Mouse (Mus musculus) forebrain, embryonic 11.5 days (tissue): Measurements from ENCODE around the gene Opa1. TPM values are rescaled to one million over a fixed set of nuclear protein-coding genes. Genes with fewer than 3 reads are reported as not detected.

Source experiments
- ATAC-seq: fragments of 200-750 bp; cut with Nextera tagmentation; replicated peaks from 2 replicates; pipeline ENCODE4 v1.8.0; 2017; ENCODE audit warnings: moderate TSS enrichment; ENCODE audit not compliant: low FRiP score
- DNase-seq: peaks from one replicate; pipeline ENCODE4 v3.0.0-alpha.2; 2017; ENCODE audit warnings: low spot score
- H3K27ac ChIP-seq: fragments of 300-500 bp; sonication (generic); 2 replicates; pipeline ENCODE4 v1.5.1; 2014; ENCODE audit warnings: low read depth, low read length
- H3K27me3 ChIP-seq: fragments of 300-500 bp; sonication (generic); 2 replicates; pipeline ENCODE4 v1.6.1; 2014; ENCODE audit warnings: mild to moderate bottlenecking, low read length, mixed read lengths; ENCODE audit not compliant: control insufficient read depth, insufficient read depth
- H3K36me3 ChIP-seq: fragments of 300-500 bp; sonication (generic); 2 replicates; pipeline ENCODE4 v1.6.1; 2014; ENCODE audit warnings: mild to moderate bottlenecking, low read length, moderate library complexity, mixed read lengths; ENCODE audit not compliant: control insufficient read depth, insufficient read depth
- H3K4me1 ChIP-seq: fragments of 300-500 bp; sonication (generic); replicated peaks from 2 replicates; pipeline ENCODE4 v1.6.1; 2014; ENCODE audit warnings: low read length, mixed read lengths; ENCODE audit not compliant: control insufficient read depth, insufficient read depth
- H3K4me2 ChIP-seq: fragments of 300-500 bp; sonication (generic); 2 replicates; pipeline ENCODE4 v1.6.1; 2014; ENCODE audit warnings: low read depth, mild to moderate bottlenecking, low read length, moderate library complexity, mixed read lengths; ENCODE audit not compliant: severe bottlenecking
- H3K4me3 ChIP-seq: fragments of 300-500 bp; sonication (generic); 2 replicates; pipeline ENCODE4 v1.5.1; 2014; ENCODE audit warnings: low read depth, low read length
- H3K9ac ChIP-seq: fragments of 300-500 bp; sonication (generic); 2 replicates; pipeline ENCODE4 v1.6.1; 2014; ENCODE audit warnings: low read length
- H3K9me3 ChIP-seq: fragments of 300-500 bp; sonication (generic); 2 replicates; pipeline ENCODE4 v1.6.1; 2016; ENCODE audit warnings: low read length, mixed read lengths; ENCODE audit not compliant: control insufficient read depth
- WGBS: fragments of 180-500 bp; shearing (Covaris S2); extraction: QIAGEN DNeasy Blood & Tissue Kit; methylation state at CpG from one replicate; pipeline ENCODE4 v1.1.7; 2014; 5-methylcytosine and 5-hydroxymethylcytosine counted together
- polyA plus RNA-seq: library from polyadenylated mRNA; unstranded; fragments of >200 nt; fragmentation: Nextera tagmentation; extraction: Ambion mirVana; gene quantifications from 2 replicates; pipeline ENCODE4 v1.2.1, GENCODE M21; 2014

Opa1 gene
- polyA plus RNA-seq, 1 experiment from 2014 or later = 53.1 TPM

DNA sequence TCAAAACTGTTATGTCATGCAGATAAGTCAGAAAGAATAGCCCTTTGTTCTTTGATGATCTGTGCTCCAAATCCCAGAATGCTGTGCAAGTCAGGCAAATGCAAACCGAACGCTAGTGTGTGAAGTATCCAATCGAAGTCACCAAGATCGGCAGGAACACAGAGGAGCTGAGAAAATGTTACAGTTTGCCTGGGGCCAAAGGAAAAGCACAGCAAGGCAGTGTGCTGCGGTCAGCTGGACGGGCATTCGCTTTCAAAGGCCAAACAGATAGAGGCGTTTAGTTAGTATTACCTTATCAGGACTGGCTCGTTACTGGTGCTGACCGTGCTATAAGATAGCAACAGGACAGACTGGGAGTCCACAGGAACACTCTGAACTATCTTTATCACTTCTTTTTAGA, 18.7 kb upstream of the Opa1 start:
- Histone ChIP-seq H3K4me1 (no peaks in the 10 kb centered on the region), H3K9ac (no peak overlapping the region), H3K4me2 (no peak overlapping the region), H3K4me3 (no peak overlapping the region), H3K27ac (no peak overlapping the region), H3K9me3 (no peaks in the 10 kb centered on the region), H3K36me3 (no peaks in the 10 kb centered on the region), H3K27me3 (no peaks in the 10 kb centered on the region)
- no peak for ATAC-seq
- 57% methylated on average over 10 of the region's 10 CpGs for WGBS
- DNase-seq = no peak

DNA sequence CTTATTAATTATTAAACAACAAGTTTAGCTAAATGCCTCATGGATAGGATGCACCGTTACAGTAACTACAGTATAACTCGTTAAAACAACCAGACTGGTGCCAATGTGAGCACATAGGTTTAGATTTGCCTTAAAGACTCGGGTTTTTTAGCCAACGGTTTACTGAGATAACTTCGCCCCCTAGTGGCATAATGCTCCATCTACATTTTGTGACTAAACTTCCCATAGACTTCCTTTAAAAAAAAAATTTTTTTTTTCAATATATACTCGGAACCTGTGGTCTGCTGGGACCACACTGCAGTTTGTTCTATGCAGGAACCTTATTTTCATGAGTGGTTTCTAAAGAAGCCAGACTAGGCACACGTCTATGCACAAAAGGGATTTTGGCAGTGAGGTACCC, 18.3 kb upstream of the Opa1 start:
- Histone ChIP-seq H3K9ac (no peak overlapping the region), H3K9me3 (no peaks in the 10 kb centered on the region), H3K4me1 (no peaks in the 10 kb centered on the region), H3K4me3 (no peak overlapping the region), H3K4me2 (no peak overlapping the region), H3K27ac (no peak overlapping the region), H3K27me3 (no peaks in the 10 kb centered on the region), H3K36me3 (no peaks in the 10 kb centered on the region)
- DNase-seq = peak; percentile 56
- WGBS = 9% methylated on average over 7 of the region's 7 CpGs
- no peak for ATAC-seq

DNA sequence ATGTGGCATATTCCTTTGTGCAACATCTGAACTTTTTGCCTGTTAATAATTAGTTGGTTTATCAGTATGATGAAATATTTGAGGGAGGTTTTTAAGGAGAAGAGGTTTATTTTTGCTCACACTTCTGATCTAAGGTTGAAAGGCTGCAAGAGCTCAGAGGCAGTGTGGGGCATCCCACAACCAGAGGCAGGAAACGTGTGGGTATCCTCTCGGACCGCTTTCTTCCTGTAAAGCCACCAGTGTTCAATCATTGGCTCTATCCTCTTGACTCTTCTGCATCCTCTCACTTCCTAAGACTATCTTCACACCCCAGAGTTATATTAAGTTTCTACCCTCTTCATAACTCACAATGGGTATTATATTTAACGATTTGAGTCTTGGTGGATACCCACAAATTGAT, 5.1 kb upstream of the Opa1 start:
- 78% methylated on average over 4 of the region's 4 CpGs for WGBS
- DNase-seq (no peak), ATAC-seq (no peak)
- Histone ChIP-seq H3K36me3 (no peaks in the 10 kb centered on the region), H3K4me3 (no peak overlapping the region), H3K4me2 (no peak overlapping the region), H3K27ac (no peak overlapping the region), H3K9ac (no peak overlapping the region), H3K4me1 (no peaks in the 10 kb centered on the region), H3K9me3 (no peaks in the 10 kb centered on the region), H3K27me3 (no peaks in the 10 kb centered on the region)

DNA sequence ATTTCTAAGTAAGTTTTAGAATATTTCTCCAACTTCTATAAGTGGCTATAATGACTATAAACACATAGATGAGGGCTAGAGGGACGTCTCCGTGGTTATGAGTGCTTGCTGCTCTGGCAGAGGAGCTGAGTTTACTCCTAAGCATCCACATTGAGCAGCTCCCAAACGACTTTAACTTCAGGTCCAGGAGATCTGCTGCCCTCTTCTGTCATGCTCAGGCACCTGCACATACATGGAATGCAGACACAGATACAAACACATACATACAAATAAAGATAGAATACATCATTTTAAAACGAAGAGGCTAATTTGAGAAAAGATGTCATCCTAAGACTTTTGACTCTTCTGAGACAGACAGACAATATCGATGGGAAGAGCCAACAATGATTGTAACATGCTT, 3.5 kb upstream of the Opa1 start:
- no peak for DNase-seq

DNA sequence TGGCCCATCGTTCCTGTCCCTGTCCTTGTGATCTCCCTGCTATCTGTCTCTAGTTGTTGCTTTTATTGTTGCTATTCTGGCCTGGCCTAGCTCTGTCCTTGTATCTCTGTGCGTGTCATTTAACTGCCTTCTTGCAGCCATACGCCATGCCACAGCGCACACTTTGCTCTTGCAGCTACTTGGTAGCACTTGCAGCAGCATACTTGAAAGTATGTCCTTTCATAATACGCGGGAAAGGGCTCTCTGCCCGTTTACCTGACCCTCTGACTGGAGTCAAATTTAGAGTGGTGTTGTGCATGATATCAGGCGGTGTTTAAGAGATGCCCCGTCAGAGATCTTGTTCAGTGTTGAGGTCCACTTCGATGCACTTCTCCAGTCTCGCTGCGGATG, 648 bp downstream of the Opa1 start:
- no peak overlapping the region for H3K27ac ChIP-seq
- ATAC-seq = peak; percentile 32
- 12% methylated on average over 12 of the region's 12 CpGs for WGBS

More for the DNA sequence above, 3.5 kb upstream of the Opa1 start:
- Histone ChIP-seq H3K27me3 (no peaks in the 10 kb centered on the region), H3K36me3 (no peaks in the 10 kb centered on the region), H3K4me1 (peaks cover 3% of the 10 kb centered on the region; the same call in 1 of the 2 replicates), H3K27ac (no peak overlapping the region), H3K4me2 (no peak overlapping the region), H3K9me3 (no peaks in the 10 kb centered on the region), H3K9ac (no peak overlapping the region), H3K4me3 (no peak overlapping the region)
- WGBS = 10% methylated on average over 5 of the region's 5 CpGs
- no peak for ATAC-seq

DNA sequence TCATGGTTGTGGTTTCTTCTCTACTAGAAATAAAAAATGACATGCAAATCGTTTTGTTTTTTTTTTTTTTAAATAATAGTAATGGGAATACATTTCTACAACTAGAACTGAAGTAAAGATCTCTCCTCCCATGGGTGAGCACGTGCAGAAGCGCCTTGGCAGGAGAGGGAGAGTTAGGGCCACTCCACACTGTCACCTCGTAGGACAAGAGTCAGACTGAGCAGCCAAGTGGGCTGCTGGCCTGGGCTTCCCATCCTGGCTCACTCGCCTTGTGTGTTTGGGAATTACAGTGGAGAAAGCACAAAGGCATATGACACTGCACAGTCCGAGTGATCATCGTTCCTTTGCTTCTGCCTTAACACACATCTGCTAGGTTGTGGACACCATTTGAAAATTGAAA, 13.0 kb downstream of the Opa1 start:
- Histone ChIP-seq H3K27ac (no peak overlapping the region), H3K4me3 (no peak overlapping the region), H3K4me1 (no peaks in the 10 kb centered on the region), H3K9me3 (no peaks in the 10 kb centered on the region), H3K27me3 (no peaks in the 10 kb centered on the region), H3K4me2 (no peak overlapping the region), H3K36me3 (peaks cover 4% of the 10 kb centered on the region; the same call in 1 of the 2 replicates), H3K9ac (no peak overlapping the region)
- DNase-seq (no peak), ATAC-seq (no peak)
- WGBS = 83% methylated on average over 7 of the region's 7 CpGs

More for the DNA sequence above, 648 bp downstream of the Opa1 start:
- Histone ChIP-seq H3K4me1 (peaks cover 3% of the 10 kb centered on the region; the same call in 1 of the 2 replicates), H3K9ac (peak overlapping the region; percentile 91), H3K4me2 (peak overlapping the region; percentile 56), H3K36me3 (no peaks in the 10 kb centered on the region), H3K4me3 (peak overlapping the region; percentile 83), H3K27me3 (no peaks in the 10 kb centered on the region), H3K9me3 (no peaks in the 10 kb centered on the region)
- DNase-seq = peak; percentile 52

DNA sequence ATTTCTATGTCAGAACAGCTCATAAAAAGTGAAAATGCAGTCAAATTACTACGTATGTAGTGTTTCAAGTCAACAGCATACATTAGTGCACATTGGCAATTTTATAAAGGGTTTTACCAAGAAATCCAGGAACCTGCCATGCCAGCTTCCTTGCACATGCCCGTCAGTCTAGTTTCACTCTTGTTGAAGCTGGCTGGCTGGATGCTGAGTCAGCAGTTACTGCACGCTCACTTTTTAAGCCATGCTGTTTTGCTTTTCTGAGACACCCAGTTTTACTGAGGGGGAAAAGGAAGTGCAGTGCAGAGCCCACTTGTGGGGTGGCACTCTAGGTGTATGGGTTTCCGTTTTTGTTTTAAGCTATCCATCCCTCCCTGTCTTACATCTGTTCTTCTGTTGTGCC, 18.0 kb downstream of the Opa1 start:
- WGBS = 90% methylated on average over 4 of the region's 4 CpGs

DNA sequence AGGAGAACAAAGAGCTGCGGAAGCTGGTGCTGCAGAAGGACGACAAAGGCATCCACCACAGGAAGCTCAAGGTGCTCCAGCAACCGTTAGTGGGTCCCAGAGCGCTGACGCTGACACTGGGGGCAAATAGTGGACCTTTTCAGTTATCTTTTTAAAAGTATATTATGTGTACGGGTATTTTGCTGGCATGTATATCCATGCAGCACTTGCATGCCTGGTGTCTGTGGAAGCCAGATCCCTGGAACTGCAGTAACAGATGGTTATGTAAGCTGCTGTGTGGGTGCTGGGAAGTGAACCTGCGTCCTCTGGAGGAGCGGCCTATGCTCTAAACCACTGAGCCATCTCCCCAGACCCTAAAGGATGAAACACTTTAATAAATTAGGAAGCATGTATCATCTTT, 26.4 kb downstream of the Opa1 start:
- WGBS = 93% methylated on average over 8 of the region's 8 CpGs
- H3K4me1 ChIP-seq = no peaks in the 10 kb centered on the region
- H3K4me2 ChIP-seq = no peak overlapping the region
- H3K4me3 ChIP-seq = no peak overlapping the region
- H3K27me3 ChIP-seq = no peaks in the 10 kb centered on the region
- H3K27ac ChIP-seq = no peak overlapping the region
- no peak overlapping the region for H3K9ac ChIP-seq
- ATAC-seq (no peak), DNase-seq (no peak)
- no peaks in the 10 kb centered on the region for H3K9me3 ChIP-seq
- H3K36me3 ChIP-seq = no peaks in the 10 kb centered on the region; the same call in 1 of the 2 replicates

More for the DNA sequence above, 18.0 kb downstream of the Opa1 start:
- Histone ChIP-seq H3K36me3 (no peaks in the 10 kb centered on the region; the same call in 1 of the 2 replicates), H3K27me3 (no peaks in the 10 kb centered on the region), H3K4me2 (no peak overlapping the region), H3K4me3 (no peak overlapping the region), H3K9me3 (no peaks in the 10 kb centered on the region), H3K9ac (no peak overlapping the region), H3K27ac (no peak overlapping the region), H3K4me1 (no peaks in the 10 kb centered on the region)
- ATAC-seq (no peak), DNase-seq (no peak)

DNA sequence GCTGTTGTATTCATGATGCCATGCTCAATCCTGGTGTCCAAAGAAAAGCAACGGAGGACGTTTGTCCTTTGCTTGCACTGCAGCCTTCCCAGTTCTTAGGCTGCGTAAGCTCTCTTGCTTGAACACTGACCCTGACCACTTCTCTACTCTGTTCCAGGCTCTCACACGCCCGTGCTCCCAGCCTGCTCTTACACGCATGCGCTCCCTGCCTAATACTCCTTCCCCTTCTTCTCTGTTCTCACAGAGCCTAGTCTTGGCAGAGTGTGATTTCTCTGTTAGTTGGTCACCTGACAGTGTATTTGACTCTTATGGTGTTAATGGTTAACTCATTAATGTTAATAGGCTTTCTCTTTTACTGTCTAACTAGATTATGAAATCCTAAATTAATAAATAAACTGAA, 28.0 kb downstream of the Opa1 start:
- Histone ChIP-seq H3K36me3 (no peaks in the 10 kb centered on the region; the same call in 1 of the 2 replicates), H3K4me3 (no peak overlapping the region), H3K4me1 (no peaks in the 10 kb centered on the region), H3K27ac (no peak overlapping the region), H3K9ac (no peak overlapping the region), H3K9me3 (no peaks in the 10 kb centered on the region), H3K27me3 (no peaks in the 10 kb centered on the region), H3K4me2 (no peak overlapping the region)
- no peak for ATAC-seq
- no peak for DNase-seq
- WGBS = 95% methylated on average over 7 of the region's 7 CpGs
